Mouse (Mus musculus): ENCODE measurements around the gene Slc22a21.
"Not testable (repeated sequence)": the region's sequence is repeated elsewhere in the genome, so short reads cannot be mapped to it uniquely, and the experiment has no call there.

Gene Slc22a21

GRCm38 (mm10) chr11:53979788-53980621, at the start of gene Slc22a21:
Gene Slc22a21, minus strand, starts transcription at chr11:53980332.
- peak; percentile 82 to 88 for DNase-seq (ENCODE audit: low spot score in 2 of 2)

- no peak for DNase-seq (ENCODE audit: low spot score in 2 of 2)
Measured at GRCm38 (mm10) chr11:54028997-54029396, 48.9 kb upstream of the Slc22a21 start.

GRCm38 (mm10) chr11:54028044-54028951, 48.2 kb upstream of the Slc22a21 start, which contains the start of gene Slc22a4:
Gene Slc22a4, minus strand, starts transcription at chr11:54028090.
- peak; percentile 90 to 94 for DNase-seq (ENCODE audit: low spot score in 2 of 2)

GRCm38 (mm10) chr11:54027131-54028043, 47.3 kb upstream of the Slc22a21 start:
- peak; percentile 21 to 78 for DNase-seq (ENCODE audit: low spot score in 2 of 2)

GRCm38 (mm10) chr11:54026491-54027041, 46.4 kb upstream of the Slc22a21 start:
- peak; percentile 74 to 79 for DNase-seq (ENCODE audit: low spot score in 2 of 2)

GRCm38 (mm10) chr11:54021396-54022093, 41.4 kb upstream of the Slc22a21 start:
- DNase-seq (ENCODE audit: low spot score in 2 of 2): no peak

- DNase-seq (ENCODE audit: low spot score in 2 of 2): peak in 1 of 2 experiments; percentile 11
Measured at GRCm38 (mm10) chr11:54018893-54019732, 39.0 kb upstream of the Slc22a21 start.

GRCm38 (mm10) chr11:54017596-54017995, 37.5 kb upstream of the Slc22a21 start:
- DNase-seq (ENCODE audit: low spot score in 2 of 2): no peak

- no peak for DNase-seq (ENCODE audit: low spot score in 2 of 2)
Measured at GRCm38 (mm10) chr11:54016051-54016450, 35.9 kb upstream of the Slc22a21 start.

- no peak for DNase-seq (ENCODE audit: low spot score in 2 of 2)
Measured at GRCm38 (mm10) chr11:54012961-54013360, 32.8 kb upstream of the Slc22a21 start.

GRCm38 (mm10) chr11:54011255-54011654, 31.1 kb upstream of the Slc22a21 start:
- DNase-seq (ENCODE audit: low spot score in 2 of 2): no peak

GRCm38 (mm10) chr11:54008416-54008920, 28.3 kb upstream of the Slc22a21 start:
- DNase-seq (ENCODE audit: low spot score in 2 of 2): no peak

- DNase-seq (ENCODE audit: low spot score in 2 of 2): no peak
Measured at GRCm38 (mm10) chr11:54007717-54008116, 27.6 kb upstream of the Slc22a21 start.

- DNase-seq (ENCODE audit: low spot score in 2 of 2): no peak
Measured at GRCm38 (mm10) chr11:54006901-54007300, 26.8 kb upstream of the Slc22a21 start.

GRCm38 (mm10) chr11:54006362-54006761, 26.2 kb upstream of the Slc22a21 start:
- DNase-seq (ENCODE audit: low spot score in 2 of 2): not testable (repeated sequence)

GRCm38 (mm10) chr11:54004734-54005133, 24.6 kb upstream of the Slc22a21 start:
- DNase-seq (ENCODE audit: low spot score in 2 of 2): peak; percentile 66 to 72

GRCm38 (mm10) chr11:54004221-54004620, 24.1 kb upstream of the Slc22a21 start:
- no peak for DNase-seq (ENCODE audit: low spot score in 2 of 2)

- DNase-seq (ENCODE audit: low spot score in 2 of 2): peak; percentile 57 to 83
Measured at GRCm38 (mm10) chr11:54002761-54003717, 22.9 kb upstream of the Slc22a21 start.
